Mouse (Mus musculus): ENCODE measurements around the gene Coro1c.

DNA sequence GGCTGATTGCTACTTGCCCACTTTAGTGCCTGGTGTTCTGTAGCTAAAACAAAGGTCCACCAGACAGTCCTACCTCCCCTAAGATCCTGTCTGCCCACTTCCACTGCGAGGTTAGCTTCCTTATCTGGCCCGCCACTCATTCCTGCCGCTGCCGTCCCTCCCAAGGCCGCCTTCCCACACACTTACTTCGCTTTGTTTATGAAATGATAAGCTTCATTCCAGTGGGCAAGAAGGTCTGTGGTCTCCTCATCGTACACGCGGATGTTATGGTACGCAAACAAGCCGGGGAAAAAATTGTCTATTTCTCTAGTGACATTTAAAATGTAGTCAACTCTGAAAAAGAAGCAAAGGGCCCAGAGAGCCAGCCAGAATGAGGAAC is 43.1 kb upstream of the Coro1c start:
- no peak for TF ChIP-seq E2F4 (IDR thresholded peaks at IDR 0.05; ENCODE audit: insufficient replicate concordance, low read depth, low read length)
- TF ChIP-seq MAX (IDR thresholded peaks at IDR 0.05; ENCODE audit: low read length) = no peak

Measured in CH12.LX (cell line).